Mouse (Mus musculus) c-Kit-positive CD71-positive TER-119-negative erythroid progenitor cells, embryonic 14.5 days (primary cell): Measurements from ENCODE around the gene Plrg1.

Experiments used
- DNase-seq: peaks from one replicate; pipeline ENCODE4 v3.0.0-alpha.2; 2013; ENCODE audit warnings: low read depth

Gene Plrg1

DNA sequence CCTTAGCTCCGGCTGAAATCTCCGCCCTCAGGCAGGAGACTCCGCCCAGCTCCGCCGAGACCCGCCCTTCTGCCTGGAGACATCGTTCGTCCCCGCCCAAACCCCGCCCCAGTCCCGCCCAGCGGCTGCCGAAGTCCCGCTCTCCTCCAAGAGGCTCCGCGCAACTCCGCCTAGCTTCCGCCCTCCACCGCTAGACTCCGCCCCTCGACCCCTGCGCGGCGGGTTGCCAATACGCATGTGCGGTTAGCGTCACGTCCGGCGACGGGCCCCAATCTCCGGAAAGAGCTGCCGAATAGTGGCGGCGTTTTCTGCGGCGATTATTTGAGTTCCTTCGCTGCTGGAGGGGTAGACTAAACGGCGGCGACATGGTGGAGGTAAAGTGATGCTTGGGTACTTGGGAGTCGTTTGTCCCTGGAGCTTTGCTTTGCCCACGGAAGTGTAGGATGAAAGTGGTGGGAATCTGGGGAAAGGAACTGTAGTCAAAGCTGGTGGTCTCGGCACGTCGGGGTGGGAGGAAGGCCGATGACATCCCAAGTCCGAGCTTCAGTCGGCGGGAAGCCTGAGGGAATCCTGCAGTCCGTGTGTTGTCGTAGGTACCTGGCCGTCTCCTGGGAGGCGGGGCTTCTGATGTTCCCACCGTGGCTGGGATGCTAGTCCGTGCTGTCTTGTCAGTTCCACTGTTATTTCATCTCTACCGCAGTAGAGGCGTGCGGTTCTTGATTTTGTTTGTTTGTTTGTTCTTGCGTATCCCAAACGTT, at the start of gene Plrg1:
Plrg1 (plus strand) TSS at position 242 of the 758 bp plus-strand sequence.
- DNase-seq = peak; percentile 90

DNA sequence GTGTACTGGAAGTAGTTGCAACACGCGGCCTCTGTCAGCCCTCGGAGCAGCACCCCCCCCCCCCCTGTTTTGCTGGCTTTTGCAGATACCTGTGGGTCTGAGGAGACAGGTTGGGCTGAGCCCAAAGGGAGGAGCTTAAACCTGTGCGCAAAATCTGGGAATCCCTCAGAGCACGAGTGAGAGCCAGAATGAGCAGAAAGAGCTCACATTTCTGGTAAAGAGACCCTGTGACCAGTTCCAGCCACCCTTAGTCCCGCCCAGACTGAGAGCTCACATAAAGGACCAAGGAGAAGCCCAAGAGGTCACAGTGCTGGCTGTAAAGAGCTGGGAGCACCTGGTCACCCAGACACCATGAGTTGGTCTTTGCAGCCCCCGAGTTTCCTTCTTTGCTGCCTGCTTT, 47.8 kb upstream of the Plrg1 start, which contains the start of gene Fgg:
Fgg (plus strand) TSS at position 168 of the 400 bp plus-strand sequence.
- DNase-seq = no peak

DNA sequence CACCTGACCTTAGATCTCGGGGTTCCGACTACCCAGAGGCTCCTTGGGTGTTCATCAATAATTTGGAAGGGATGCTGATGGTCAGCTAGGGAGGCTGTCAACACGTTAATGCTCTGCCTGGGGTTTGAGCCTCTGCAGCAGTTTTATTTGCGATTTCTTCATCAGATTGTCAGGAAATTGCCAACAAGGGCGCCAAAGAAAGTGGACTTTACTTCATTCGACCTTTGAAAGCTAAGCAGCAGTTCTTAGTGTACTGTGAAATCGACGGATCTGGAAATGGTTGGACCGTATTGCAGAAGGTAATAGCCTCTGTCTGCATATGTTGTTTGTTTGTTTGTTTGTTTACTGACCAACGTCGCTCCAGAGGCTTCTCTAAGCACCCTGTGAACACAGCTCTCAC, 45.0 kb upstream of the Plrg1 start:
- DNase-seq = no peak

DNA sequence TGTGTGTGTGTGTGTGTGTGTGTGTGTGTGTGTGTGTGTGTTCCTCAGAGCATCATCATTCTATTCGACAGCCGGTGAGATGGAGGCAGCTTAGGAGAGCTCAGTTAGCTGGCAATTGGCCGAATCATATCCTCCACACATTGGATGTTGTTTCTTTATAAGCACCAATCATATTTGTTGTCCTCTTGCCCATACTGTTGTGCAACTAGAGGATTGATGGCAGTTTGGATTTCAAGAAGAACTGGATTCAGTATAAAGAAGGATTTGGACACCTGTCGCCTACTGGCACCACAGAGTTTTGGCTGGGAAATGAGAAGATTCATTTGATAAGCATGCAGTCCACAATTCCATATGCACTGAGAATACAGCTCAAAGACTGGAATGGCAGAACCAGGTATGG, 44.2 kb upstream of the Plrg1 start:
- no peak for DNase-seq

DNA sequence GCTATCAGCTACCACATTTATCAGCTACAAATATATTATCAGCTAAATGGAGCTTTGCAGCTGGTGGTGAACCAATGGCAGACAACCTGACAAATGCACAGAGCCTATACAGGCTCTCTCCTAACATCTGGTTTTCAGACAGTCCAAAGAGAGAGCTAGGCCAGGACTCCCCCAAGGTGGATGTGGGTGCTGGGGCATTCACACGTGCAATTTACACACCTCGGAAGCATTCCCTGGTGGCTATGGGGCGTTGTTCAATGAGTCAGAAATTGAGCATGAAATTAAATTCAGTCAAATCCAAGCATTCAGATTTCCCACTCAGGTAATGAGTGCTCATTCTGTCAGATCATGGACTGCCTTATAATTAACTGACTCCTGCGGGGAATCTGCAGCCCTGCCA, 43.8 kb upstream of the Plrg1 start:
- DNase-seq = no peak

DNA sequence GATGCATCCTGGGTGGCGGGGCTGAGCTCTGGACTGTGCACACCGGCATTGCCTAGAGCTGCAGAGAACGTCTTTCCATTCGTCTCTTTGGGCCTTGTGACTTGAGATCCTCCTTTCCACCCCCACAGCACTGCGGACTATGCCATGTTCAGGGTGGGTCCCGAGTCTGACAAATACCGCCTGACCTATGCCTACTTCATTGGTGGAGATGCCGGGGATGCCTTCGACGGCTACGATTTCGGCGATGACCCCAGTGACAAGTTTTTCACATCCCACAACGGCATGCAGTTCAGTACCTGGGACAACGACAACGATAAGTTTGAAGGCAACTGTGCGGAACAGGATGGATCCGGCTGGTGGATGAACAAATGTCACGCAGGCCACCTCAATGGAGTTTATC, 42.7 kb upstream of the Plrg1 start:
- DNase-seq = no peak

DNA sequence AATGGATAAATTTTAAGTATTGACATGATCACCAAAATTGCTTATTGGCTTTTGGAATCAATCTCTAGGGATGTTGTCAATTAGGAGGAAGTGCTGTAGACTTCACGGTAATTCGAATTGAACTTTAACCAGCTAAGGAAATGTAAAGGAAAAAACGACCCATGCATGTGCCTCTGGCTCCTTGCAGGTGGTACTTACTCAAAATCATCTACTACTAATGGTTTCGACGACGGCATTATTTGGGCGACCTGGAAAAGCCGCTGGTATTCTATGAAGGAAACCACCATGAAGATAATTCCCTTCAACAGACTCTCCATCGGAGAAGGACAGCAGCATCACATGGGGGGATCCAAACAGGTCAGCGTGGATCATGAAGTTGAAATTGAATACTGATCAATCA, 41.4 kb upstream of the Plrg1 start:
- DNase-seq = no peak

DNA sequence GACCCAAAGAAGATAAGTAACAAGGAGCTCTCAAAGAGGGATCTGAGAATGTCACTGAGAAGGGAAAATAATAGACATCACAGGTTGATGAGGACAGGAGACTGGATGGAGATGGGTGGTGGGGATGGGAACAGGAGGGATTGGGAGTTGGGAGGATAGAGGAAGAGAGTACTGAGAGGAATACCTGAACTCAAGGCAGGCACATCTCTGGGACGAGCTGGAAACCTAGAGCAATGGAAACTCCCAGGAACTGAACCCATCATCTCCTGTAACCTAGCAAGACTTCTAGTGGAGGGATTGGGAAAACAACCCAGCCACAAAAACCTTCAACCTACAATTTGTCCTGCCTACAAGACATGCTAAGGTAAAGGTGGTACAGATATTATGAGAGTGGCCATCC, 39.1 kb upstream of the Plrg1 start:
- no peak for DNase-seq

DNA sequence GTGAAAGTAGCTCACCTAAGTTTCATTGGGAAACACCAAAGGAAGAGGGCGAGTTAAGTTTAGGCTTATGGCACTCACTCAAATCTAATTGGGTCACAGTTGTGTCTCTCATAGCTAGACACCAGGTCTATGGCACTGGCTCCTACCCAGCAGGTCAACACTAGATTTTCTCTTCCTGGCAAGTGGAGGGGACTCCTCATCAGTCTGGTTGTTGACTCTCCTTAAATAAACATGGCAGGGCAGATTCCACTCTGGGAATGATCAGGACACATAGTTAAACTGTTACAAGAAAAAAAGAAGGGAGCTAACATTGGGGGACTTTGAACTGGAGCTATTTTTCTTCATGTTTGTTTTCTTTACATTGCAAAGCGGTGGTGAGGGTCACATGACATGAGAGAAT, 34.9 kb upstream of the Plrg1 start:
- no peak for DNase-seq

DNA sequence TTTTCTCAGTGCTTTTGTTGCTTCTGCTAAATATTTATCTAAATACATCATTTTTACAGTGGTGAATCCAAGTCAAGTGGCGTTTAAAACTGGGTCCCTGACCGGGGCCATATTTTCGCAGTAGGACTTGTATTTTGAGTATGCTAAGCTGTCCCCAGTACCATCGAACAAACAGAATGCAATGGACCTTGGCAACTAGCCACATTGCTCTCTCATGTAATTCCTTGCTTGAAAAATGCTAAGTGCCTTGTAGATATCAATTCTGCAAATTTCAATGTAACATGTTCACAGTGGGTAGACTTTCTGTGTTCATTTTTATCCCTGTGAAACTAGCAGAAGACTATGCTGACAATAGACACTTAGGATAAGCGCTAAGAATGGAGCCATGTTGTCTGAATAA, 34.1 kb upstream of the Plrg1 start:
- no peak for DNase-seq

DNA sequence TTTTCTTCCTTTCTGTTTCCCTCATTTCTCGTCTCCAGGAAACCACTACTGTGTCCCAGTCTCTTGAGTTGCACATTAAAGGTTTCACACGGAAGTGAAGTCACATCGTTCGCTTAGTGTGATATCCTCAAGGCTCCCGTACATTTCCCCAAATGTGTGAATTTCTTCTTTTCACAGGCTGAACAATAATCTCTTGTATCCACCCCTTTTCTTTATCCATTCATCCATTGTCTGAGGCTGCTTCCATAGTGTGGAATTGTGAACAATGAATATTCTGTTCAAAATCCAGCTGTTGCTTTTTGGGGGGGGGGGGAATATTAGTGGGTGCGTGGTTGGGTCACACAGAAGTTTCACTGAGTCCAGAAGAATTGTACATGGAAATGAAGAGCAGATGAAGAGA, 30.3 kb upstream of the Plrg1 start:
- no peak for DNase-seq

DNA sequence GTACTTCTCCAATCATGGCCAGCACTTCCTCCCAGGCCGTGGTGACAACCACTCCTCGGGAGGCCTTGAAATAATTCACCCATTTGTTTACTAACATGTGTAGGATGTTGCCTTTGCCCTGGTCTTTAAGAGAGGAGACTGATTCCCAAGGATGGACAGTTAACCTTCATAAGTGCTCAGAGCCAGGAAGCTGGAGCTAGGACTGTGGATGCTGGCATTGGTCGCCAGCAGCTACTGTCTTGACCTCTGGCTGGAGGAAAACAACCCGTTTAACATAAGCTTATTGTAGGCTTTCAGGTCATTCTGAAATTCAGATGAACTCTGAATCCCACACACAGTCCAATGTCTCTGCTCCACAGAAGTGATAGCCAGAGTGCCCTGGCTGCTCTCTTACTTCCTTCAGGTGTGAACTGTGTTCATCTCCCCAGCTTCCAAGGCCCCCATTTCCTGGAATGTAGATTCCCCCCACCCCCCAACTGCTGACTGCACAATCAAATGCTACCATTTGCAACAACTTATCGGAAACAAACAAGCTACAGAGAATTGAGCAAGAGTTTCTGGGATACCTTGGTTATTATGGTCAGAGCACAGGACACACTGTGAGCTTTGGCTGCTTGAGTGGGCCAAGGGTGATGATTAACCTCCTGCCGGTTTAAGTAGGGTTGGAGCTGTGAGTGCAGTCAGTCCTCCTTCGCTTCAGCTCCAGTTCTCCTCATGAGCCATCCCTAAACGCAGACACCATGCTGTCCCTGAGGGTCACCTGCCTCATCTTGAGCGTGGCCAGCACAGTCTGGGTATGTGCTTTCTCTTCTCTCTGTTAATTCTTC, 29.6 kb upstream of the Plrg1 start, which contains the start of gene Fga:
Fga (plus strand) TSS at position 602 of the 827 bp plus-strand sequence.
- DNase-seq = no peak

DNA sequence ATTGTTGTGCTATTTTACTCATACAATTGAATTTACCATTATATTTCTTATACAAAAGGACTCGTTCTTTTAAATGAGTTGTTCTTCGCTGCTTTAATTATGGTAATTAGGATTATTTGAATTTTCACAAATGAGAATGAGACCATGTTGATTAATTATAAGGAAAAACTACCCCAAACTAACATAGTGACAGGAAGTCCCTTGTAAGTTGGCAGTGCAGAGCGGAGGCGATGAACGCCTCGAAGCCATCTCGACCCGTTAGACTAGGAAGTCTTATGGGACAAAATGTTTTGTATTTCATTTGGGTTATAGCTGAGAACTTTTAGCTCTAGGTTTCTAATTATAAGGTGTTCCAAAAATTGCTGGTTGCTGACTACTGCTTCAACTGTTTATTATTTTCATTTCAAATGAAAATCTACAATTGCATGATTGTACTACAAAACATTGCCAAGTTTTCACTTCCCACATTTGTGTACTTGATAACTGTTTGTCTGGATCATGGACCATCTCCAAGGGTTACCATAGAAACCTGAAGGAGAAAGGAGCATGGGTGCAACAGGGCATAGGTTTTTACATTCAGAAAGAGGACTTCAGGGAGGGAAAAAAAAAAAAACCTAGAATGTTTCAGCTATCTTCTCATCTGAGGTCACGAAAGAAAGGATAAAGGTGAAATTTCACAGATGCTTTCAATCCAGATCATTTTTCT, 27.6 kb upstream of the Plrg1 start:
- DNase-seq = no peak

DNA sequence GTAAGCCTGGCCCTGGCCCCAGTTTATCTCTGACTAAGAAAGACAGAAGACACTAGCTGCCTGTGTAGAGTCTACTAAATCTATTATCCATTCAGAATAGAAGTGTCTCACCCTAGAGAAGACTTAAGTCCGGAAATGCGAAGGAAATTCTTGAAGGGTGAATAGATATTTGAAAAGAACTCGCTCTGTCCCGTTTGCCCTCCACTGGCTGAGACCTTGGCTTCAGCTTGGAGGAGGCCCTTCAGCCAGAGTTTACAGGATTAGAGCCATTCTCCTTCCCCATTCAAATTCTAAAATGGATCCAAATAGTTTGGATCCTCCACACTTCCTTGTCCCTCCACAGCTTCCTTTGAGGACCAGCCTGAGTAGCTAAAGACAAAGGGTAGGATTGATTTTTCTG, 25.0 kb upstream of the Plrg1 start:
- DNase-seq = no peak

DNA sequence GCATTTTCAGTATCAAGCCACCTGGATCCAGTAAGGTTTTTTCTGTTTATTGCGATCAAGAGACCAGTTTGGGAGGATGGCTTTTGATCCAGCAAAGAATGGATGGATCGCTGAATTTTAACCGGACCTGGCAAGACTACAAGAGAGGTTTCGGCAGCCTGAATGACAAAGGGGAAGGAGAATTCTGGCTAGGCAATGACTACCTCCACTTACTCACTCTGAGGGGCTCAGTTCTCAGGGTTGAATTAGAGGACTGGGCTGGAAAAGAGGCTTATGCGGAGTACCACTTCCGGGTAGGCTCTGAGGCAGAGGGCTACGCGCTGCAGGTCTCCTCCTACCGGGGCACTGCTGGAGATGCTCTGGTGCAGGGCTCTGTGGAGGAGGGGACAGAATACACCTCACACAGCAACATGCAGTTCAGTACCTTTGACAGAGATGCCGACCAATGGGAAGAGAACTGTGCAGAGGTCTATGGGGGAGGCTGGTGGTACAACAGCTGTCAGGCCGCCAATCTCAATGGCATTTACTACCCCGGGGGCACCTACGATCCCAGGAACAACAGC, 22.5 kb upstream of the Plrg1 start:
- DNase-seq = no peak

DNA sequence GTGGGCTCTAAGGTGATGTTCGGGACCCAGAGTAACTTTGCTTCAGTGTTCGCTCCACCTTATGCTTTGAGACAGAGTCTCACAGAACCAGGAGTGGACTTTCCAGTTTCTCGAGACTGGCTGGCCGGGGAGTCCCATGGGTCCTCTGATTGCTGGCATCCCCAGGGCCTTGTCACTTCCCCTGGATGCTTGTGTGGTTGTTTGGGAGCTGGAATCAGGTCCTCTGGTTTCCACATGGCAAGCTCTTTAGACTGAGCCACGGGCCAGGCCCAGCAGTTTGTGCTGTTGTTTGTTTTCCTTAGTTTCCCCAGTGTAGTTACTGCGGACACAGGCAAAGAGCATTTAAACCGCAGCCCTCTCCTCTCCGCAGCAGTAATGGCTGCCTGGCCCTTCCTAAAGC, 21.5 kb upstream of the Plrg1 start:
- no peak for DNase-seq

DNA sequence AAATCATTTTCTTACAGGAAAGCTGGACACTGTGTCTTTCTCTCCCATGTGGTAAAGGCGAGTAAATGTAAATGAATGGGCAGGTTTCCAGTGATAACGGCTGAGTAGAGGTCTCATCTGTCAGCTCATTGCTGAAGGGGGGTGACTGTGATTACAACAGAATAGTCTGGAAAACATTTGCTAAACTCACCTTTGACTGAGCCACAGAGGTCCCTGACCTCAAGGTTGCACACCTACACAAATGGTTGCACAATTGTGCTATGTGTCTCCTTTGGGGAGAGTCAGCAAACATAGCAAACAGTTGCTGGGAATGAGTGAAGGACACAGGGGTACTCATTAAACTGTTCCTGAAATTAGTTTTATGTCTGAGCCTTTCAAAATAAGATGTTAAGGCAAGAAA, 16.5 kb upstream of the Plrg1 start:
- DNase-seq = no peak

DNA sequence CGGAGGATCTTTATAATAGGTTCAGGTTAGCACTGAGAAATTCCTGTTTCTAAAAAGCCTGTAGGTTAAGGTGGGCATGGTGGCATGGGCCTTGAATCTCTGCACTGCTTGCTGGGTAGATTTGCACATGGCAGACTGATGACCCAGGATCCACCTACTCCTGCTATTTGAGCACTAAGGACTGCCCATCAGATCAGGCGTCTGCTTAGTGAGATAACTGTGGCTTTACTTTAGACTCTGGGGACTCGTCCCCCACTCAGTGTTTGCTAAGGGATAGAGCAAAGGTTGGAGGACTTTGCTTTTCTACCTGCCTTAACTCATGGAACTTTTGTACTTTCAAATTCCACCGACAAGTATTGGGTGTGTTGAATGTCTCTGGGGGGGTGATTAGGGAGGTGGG, 15.7 kb upstream of the Plrg1 start:
- DNase-seq = no peak

DNA sequence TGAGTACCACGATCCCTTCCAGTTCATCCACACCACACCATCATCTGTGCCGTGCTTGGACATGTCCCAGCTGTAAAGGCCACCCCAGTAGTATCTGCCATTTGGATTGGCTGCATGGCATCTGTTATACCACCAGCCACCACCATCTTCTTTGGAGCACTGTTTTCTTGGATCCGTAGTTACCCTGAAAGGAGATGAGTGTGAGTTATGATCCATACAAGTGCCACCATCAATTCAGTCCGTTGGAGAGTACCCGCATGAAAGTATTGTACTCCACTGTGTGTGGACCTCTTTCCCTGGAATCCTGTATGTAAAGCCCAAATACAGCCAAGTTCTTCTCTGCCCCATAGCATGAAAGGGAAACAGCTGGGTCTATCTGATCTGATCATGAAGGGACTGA, 12.9 kb upstream of the Plrg1 start:
- DNase-seq = no peak

DNA sequence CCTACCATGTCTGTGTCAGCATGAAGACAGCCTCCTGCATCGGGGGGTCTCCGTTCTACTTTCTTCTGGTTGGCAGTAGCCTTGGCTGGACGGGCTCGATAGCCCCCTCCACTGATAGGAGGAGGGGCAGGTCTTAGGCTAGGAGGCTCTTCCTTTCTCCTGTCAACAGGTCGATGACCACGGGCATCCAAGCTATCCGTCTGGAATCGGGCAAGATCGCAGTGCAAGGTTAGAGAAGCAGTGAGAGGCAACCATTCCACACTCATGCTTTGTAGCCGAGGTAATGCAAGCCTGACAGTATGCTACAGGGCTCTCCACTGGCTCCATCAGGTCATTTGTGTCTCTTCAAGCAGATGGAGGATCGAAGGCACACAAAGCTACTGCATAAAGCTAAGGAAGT, 8.7 kb upstream of the Plrg1 start:
- no peak for DNase-seq

DNA sequence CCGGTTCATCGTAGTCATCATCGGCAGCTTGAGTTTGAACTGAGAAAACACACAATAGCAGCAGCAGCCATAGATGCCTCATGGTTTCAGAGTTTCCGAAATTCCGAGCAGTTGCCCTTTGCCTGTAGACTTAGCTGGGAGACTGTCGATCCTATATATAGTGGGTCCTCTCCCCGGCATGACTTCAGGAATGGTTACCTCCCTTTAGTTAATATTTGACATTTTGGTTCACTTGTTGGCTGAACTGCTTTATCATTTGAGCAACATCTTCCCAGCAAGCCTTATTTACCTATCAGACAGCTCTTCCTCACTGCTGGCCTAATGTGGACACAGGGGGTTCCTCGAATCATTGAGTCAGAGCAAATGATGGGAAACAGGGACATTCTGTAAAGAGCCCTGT, 5.6 kb upstream of the Plrg1 start, which contains the start of gene Fgb:
Fgb (minus strand) TSS at position 184 of the 400 bp plus-strand sequence.
- no peak for DNase-seq

DNA sequence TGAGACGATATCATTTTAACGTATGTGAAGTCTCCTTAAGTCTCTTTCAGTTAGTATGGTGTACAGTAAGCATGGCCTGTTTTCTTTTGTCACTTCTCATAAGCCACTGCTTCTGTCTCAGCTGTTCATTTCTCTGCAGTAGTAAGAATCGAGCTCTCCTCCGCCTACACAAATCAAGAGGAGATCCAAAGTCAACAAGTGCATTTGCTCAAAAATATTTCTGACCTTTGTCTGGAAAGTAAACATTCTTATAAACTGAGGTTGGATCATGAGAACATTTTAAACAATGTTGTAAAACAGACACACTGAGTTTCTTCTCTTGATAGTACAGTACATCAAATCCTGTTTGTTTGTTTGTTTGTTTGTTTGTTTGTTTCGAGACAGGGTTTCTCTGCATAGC, 4.7 kb upstream of the Plrg1 start:
- no peak for DNase-seq
